Mouse (Mus musculus) C2C12 (cell line): Measurements from ENCODE around the gene Phactr2. TPM values are rescaled to one million over a fixed set of nuclear protein-coding genes. Genes with fewer than 3 reads are reported as not detected.

ENCODE experiments used
- H3K27me3 ChIP-seq: one replicate; pipeline ENCODE4 v1.6.1; 2011; ENCODE audit not compliant: control insufficient read depth, insufficient read depth, insufficient read length
- H3K36me3 ChIP-seq: one replicate; pipeline ENCODE4 v1.6.1; 2011; ENCODE audit not compliant: control insufficient read depth, insufficient read depth
- H3K4me3 ChIP-seq: one replicate; pipeline ENCODE4 v1.5.1; 2011; ENCODE audit warnings: mild to moderate bottlenecking, control low read depth; ENCODE audit not compliant: poor library complexity, insufficient read depth, severe bottlenecking
- H3K79me2 ChIP-seq: one replicate; pipeline ENCODE4 v1.6.1; 2011; ENCODE audit not compliant: control insufficient read depth, insufficient read depth
- H3K79me3 ChIP-seq: one replicate; pipeline ENCODE4 v1.6.1; 2011; ENCODE audit warnings: low read depth, control low read depth
- H3ac ChIP-seq: one replicate; pipeline ENCODE3; 2011; ENCODE audit warnings: low read depth; ENCODE audit not compliant: control insufficient read depth, insufficient read length
- CEBPB ChIP-seq: IDR thresholded peaks from one replicate; pipeline ENCODE4 v1.6.1; 2011; ENCODE audit warnings: low read depth, mild to moderate bottlenecking, control low read depth, moderate library complexity
- CTCF ChIP-seq: IDR thresholded peaks from one replicate; pipeline ENCODE4 v1.5.1; 2011; ENCODE audit not compliant: control insufficient read depth, insufficient read depth, insufficient read length
- FOSL1 ChIP-seq: IDR thresholded peaks from one replicate; pipeline ENCODE4 v1.8.0; 2011; ENCODE audit warnings: mild to moderate bottlenecking, low read length; ENCODE audit not compliant: poor library complexity, insufficient read depth, severe bottlenecking
- MAX ChIP-seq: IDR thresholded peaks from one replicate; pipeline ENCODE4 v1.6.1; 2011; ENCODE audit warnings: mild to moderate bottlenecking, control low read depth
- MYOD1 ChIP-seq: IDR thresholded peaks from one replicate; pipeline ENCODE4 v1.6.1; 2011; ENCODE audit warnings: low read depth; ENCODE audit not compliant: control insufficient read depth, insufficient read length
- MYOG ChIP-seq: IDR thresholded peaks from one replicate; pipeline ENCODE4 v1.6.1; 2011; ENCODE audit not compliant: control insufficient read depth, insufficient read length; ENCODE audit errors: extremely low read depth
- USF1 ChIP-seq: IDR thresholded peaks from one replicate; pipeline ENCODE4 v1.6.1; 2011; ENCODE audit warnings: low read depth, mild to moderate bottlenecking, control low read depth, moderate library complexity
- polyA plus RNA-seq: library from polyadenylated mRNA; unstranded; fragments of >200 nt; fragmentation: generic; extraction: Trizol; gene quantifications from one replicate; pipeline ENCODE4 v1.2.1, GENCODE M21; 2012; ENCODE audit warnings: missing spikeins

Phactr2 gene
- polyA plus RNA-seq, 1 experiment, result not detected

- no peak for TF ChIP-seq MYOD1
- no peak for TF ChIP-seq CTCF
- Histone ChIP-seq H3K79me2 (no peaks in the 10 kb centered on the region), H3K36me3 (no peaks in the 10 kb centered on the region), H3K4me3 (no peak overlapping the region), H3ac (no peak overlapping the region), H3K27me3 (peaks cover 43% of the 10 kb centered on the region), H3K79me3 (no peaks in the 10 kb centered on the region)
Observed at GRCm38 (mm10) chr10:13429240-13429639, 45.0 kb downstream of the Phactr2 start.

GRCm38 (mm10) chr10:13428536-13428935 is 45.7 kb downstream of the Phactr2 start:
- H3K4me3 ChIP-seq, result no peak overlapping the region
- TF ChIP-seq MYOD1 (no peak), CTCF (no peak), MAX (no peak), FOSL1 (no peak), CEBPB (no peak), USF1 (no peak), MYOG (no peak)
- peaks cover 38% of the 10 kb centered on the region for H3K27me3 ChIP-seq
- no peaks in the 10 kb centered on the region for H3K79me2 ChIP-seq
- H3ac ChIP-seq, result no peak overlapping the region
- H3K36me3 ChIP-seq, result no peaks in the 10 kb centered on the region
- H3K79me3 ChIP-seq, result no peaks in the 10 kb centered on the region

- Histone ChIP-seq H3K79me2 (no peaks in the 10 kb centered on the region), H3K36me3 (no peaks in the 10 kb centered on the region)
Observed at GRCm38 (mm10) chr10:13427599-13427998, 46.6 kb downstream of the Phactr2 start.

GRCm38 (mm10) chr10:13425198-13425597 is 49.0 kb downstream of the Phactr2 start:
- no peaks in the 10 kb centered on the region for H3K36me3 ChIP-seq
- H3K27me3 ChIP-seq, result peaks cover 24% of the 10 kb centered on the region
- H3ac ChIP-seq, result no peak overlapping the region
- H3K79me2 ChIP-seq, result no peaks in the 10 kb centered on the region
- H3K4me3 ChIP-seq, result no peak overlapping the region
- TF ChIP-seq MYOD1 (no peak), CEBPB (no peak), MYOG (no peak), FOSL1 (no peak), MAX (no peak), USF1 (no peak), CTCF (no peak)
- H3K79me3 ChIP-seq, result no peaks in the 10 kb centered on the region

More at GRCm38 (mm10) chr10:13427599-13427998, 46.6 kb downstream of the Phactr2 start:
- Histone ChIP-seq H3K4me3 (no peak overlapping the region), H3K79me3 (no peaks in the 10 kb centered on the region), H3K27me3 (peaks cover 36% of the 10 kb centered on the region), H3ac (no peak overlapping the region)
- TF ChIP-seq USF1, result no peak
- TF ChIP-seq CEBPB, result no peak
- no peak for TF ChIP-seq MYOG
- TF ChIP-seq CTCF, result no peak
- TF ChIP-seq FOSL1, result no peak
- TF ChIP-seq MAX, result no peak
- no peak for TF ChIP-seq MYOD1

- no peak for TF ChIP-seq FOSL1
- no peak for TF ChIP-seq MAX
- TF ChIP-seq MYOG, result no peak
- no peak for TF ChIP-seq CEBPB
- no peak for TF ChIP-seq USF1
- no peak for TF ChIP-seq MYOD1
- no peak for TF ChIP-seq CTCF
- Histone ChIP-seq H3K79me3 (no peaks in the 10 kb centered on the region), H3K4me3 (no peak overlapping the region), H3ac (no peak overlapping the region), H3K36me3 (no peaks in the 10 kb centered on the region), H3K79me2 (no peaks in the 10 kb centered on the region), H3K27me3 (peaks cover 26% of the 10 kb centered on the region)
Observed at GRCm38 (mm10) chr10:13424508-13424907, 49.7 kb downstream of the Phactr2 start.

GRCm38 (mm10) chr10:13424015-13424414 is 50.2 kb downstream of the Phactr2 start:
- Histone ChIP-seq H3K79me3 (no peaks in the 10 kb centered on the region), H3K36me3 (no peaks in the 10 kb centered on the region), H3ac (no peak overlapping the region), H3K79me2 (no peaks in the 10 kb centered on the region), H3K27me3 (peaks cover 26% of the 10 kb centered on the region), H3K4me3 (no peak overlapping the region)
- TF ChIP-seq FOSL1, result no peak
- TF ChIP-seq MYOD1, result no peak
